Mouse (Mus musculus) thymus, postnatal 10 days (tissue): ENCODE data around the gene Chp1.
"Not testable (repeated sequence)": the region's sequence is repeated elsewhere in the genome, so short reads cannot be mapped to it uniquely, and the experiment has no call there.

Experiments
- DNase-seq, 2 experiments: peaks; one replicate each; pipeline ENCODE4 v3.0.0; 2021; ENCODE audit warnings: low spot score in 2 of 2

Gene Chp1

DNA sequence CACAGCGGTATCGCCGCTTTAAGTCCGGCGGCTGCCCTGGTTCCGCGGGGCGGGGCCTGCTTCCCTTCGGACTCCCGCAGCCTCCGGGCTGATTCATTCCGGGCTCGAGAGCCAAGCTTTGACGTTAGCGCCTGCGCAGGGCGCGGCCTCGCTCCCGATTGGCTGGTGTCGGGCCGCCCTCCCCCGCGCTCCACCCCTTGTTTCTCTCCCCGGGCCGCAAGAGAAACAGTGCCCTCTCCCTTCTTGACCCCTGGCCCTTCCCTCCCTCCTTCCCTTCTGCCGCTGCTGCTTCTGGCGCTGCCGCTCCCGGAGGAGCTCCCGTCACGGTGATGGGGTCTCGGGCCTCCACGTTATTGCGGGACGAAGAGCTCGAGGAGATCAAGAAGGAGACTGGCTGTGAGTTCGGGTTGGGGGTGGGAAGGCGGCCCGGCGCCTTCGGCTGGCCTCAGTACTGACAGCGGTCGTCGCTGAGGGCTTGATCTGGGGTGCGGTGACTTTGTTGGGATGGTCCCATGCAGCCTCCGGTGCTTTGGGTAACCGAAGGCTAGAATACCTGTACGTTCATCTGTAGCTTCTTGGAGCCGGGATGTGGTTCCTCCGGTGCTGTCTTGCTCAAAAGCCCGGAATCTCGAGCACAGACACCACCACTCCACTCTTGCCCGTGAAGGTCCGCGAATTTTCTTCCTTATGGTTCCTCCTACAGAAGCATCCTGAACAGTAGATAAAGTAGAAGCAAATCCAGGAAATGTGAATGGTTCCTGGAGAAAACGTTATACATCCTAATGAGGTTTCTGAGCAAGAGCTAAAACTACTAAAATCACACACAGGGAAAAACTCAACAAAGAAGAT, at the start of gene Chp1, which contains the start of gene Exd1:
TSS of gene Chp1 (plus strand) at position 176 of the 849 bp plus-strand sequence.
TSS of gene Exd1 (minus strand) at position 106 of the 849 bp plus-strand sequence.
- DNase-seq: peak; percentile 87 to 91

DNA sequence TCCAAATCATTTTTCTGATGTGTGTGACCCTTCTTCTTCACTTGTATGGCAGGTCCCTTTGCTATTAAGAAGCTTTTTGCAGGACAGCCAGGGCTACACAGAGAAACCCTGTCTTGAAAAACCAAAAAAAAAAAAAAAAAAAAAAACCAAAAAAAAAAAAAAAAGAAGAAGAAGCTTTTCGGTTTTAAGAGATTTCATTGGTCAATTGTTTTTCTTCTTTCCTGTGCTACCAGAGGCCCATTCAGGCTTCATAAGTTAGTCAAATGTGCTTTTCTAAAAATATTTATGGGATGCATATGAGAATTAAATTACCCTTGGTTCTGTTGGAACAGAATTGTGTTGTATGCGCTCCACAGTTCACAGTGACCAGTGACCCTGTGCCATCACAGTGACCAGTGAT, 48.6 kb upstream of the Chp1 start:
- no peak for DNase-seq

- DNase-seq: no peak
These were observed 46.4 kb upstream of the Chp1 start for GRCm38 (mm10) chr2:119500965-119501652.

GRCm38 (mm10) chr2:119507108-119507507, 40.4 kb upstream of the Chp1 start:
- no peak for DNase-seq

GRCm38 (mm10) chr2:119508518-119508917, 39.0 kb upstream of the Chp1 start:
- not testable (repeated sequence) for DNase-seq

DNA sequence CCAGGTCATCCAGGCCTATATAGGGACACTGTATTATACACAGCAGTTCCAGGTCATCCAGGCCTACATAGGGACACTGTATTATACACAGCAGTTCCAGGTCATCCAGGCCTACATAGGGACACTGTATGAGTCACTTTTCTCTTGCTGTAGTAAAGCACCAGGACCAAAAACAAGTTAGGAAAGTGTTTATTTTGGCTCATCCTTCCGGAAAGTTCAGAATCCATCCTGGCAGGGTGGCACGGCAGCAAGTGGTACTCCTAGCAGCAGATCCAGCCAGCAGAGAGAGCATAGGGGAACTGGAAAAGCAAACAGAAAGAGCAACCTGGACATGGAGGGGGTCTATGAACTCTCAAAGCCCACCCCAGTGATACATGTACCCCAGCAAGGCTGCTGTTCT, 36.6 kb upstream of the Chp1 start:
- no peak for DNase-seq

GRCm38 (mm10) chr2:119512292-119512691, 35.2 kb upstream of the Chp1 start:
- peak in 1 of 2 experiments; percentile 10 for DNase-seq

- DNase-seq: no peak
These were observed 33.4 kb upstream of the Chp1 start for GRCm38 (mm10) chr2:119514026-119514522.

- no peak for DNase-seq
These were observed 30.7 kb upstream of the Chp1 start for GRCm38 (mm10) chr2:119516811-119517210.

- DNase-seq: no peak
These were observed 26.9 kb upstream of the Chp1 start for GRCm38 (mm10) chr2:119520550-119520949.

- DNase-seq: no peak
These were observed 23.7 kb upstream of the Chp1 start for GRCm38 (mm10) chr2:119523836-119524235.

DNA sequence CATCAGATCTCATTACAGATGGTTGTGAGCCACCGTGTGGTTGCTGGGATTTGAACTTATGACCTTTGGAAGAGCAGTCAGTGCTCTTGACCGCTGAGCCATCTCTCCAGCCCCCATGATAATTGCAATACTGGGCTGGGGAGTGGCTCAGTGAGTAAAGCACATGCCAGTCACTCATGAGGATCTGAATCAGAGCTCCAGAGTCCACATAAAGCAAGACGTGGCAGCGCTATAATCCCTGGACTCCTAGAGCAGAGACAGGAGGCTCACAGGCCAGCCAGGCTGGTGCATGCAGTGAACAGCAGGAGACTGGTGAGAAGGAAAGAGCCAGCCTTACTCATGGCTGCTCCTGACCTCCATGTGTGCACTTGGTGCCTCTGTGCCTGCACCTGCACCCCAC, 22.1 kb upstream of the Chp1 start:
- DNase-seq: no peak

GRCm38 (mm10) chr2:119538802-119539201, 8.7 kb upstream of the Chp1 start:
- no peak for DNase-seq

DNA sequence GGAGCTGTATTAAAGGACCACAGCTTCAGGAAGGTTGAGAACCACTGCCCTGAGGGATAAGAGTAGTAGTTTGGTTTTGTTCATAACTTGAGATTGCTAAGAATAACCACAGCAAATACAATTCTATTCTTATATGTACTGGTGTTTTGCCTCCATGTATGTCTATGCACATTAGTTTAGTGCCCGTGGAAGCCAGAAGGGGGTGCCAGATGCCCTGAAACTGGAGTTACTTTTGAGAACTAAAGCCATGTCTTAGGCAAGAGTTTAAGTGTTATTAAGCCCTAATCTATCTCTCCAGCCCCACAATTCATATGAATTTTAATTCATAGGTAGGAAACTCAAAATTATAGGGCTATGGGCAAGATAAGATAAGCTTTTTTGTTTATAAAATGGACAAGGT, 5.4 kb upstream of the Chp1 start:
- DNase-seq: peak; percentile 38 to 66

- no peak for DNase-seq
These were observed 3.8 kb upstream of the Chp1 start for GRCm38 (mm10) chr2:119543656-119544055.

DNA sequence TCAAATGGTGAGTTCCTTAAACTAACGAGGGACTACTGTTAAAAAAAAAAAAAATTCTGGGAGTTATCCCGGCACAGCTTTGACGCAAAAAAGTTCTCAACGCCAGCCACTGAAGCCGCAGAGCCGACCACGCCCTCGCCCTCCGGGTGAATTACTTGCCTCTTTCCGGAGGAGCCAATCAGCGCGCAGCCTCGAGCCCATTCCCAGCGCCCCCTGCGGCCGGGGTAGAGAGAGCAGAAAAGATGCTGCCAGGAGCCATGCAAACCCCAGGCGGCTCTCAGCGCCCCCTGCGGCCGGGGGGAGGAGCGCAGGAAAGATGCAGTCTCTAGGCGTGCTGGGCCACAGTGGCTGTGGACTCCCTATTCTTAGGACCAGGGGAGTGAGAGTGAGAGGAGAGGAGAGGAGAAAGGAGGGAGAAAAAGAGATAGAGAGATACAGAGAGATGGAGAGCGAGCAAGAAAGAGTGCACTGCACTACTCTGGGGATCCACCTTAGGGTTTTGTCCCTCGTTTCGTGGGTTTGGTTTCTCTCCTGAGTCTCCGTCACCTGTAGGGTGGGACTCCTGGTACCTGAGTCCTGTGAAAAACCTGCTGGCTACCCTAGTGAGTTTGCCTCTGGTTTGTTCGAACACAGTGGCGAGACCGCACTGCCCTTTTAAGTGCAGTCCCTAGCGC, 512 bp upstream of the Chp1 start:
- DNase-seq: peak; percentile 74 to 83

GRCm38 (mm10) chr2:119548371-119548660, 819 bp downstream of the Chp1 start:
- no peak for DNase-seq

- DNase-seq: no peak
These were observed 1.2 kb downstream of the Chp1 start for GRCm38 (mm10) chr2:119548691-119549090.

DNA sequence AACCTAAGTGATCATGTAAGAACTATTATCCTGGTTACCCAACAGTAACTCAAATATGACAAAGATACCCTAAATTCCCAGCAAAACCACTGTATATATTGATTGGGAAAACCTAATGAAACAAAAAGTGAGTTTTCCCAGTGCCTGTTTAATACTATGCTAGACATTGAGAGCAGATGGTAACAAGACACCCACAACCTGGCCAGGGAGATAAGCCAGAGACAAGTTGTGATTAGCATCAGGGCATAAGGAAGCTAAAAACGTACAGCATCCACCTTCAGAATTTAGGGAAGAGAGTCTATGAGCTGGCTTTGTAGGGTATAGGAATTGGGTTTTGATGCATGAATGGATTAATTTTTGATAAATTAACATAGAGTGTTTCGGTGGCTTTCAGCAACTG, 2.2 kb downstream of the Chp1 start:
- DNase-seq: no peak

DNA sequence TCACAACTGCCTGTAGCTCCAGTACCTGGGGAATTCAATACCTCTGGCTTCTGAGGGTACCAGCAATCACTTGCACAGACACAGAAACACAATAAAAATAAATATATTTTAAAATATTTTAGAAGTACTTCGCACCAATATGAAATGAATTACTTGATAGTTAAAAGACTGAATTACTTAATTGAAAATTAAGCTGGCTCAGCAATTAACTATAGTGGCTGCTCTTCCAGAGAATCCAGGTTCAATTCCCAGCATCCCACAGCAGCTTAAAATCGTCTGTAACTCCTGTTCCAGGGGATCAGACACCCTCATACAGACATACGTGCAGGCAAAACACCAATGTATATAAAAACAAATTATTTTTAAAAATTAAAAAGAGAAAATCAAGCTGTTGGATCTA, 10.5 kb downstream of the Chp1 start:
- DNase-seq: no peak

DNA sequence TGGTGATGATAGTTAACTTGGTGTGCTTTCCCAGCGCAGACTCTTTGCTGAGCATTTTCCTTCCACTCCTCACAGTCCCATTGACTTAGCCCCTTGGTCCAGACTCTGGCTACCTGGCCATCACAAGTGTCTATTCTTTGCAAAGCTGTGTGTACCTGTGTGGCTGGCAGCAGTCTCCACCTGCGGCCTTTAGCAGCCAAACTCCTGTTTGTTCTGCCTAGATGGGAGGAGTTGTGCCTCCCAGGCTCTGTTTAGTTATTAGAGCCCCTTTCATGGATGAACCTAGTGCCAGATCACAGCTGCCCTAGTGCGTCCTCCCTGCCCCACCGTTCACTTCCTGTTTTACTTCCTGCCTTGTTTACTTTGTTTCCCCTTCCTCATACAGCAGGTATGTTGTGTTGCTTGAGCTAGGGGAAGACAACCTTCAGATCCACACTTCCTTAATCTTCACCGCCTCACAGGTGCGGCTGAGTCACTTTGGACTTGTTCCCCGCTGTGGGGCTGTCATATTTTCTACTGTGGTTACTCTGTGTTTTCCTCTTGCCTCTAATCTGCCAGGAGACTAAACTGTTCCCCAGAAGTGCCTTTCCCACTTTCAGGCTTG, 11.3 kb downstream of the Chp1 start:
- DNase-seq: peak; percentile 20 to 31

DNA sequence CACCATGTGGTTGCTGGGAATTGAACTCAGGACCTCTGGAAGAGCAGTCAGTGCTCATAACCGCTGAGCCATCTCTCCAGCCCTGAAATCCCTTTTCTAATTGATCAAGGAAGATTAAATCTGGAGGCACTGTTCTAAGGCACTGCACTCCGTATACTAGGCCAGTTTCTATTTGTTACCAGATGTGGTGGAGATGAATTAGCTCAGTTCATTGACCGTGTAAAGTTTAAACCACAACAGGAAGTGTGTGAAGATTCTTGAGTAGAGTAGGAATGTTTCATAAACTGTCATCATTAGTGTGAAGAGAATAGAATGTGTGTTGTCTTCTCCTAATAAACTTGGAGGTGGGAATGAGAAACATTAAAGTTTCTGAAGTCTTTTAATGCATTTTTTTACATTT, 14.3 kb downstream of the Chp1 start:
- DNase-seq: no peak
